Mouse (Mus musculus) ES-E14 (cell line): ENCODE measurements around the gene Gm49027. TPM values are rescaled to one million over a fixed set of nuclear protein-coding genes. Genes with fewer than 3 reads are reported as not detected.

Source experiments
- DNase-seq: peaks from one replicate; pipeline ENCODE4 v3.0.0-alpha.2; 2013; ENCODE audit warnings: low read depth, low spot score
- H3K27ac ChIP-seq: 2 replicates; pipeline ENCODE4 v1.5.1; 2012; ENCODE audit warnings: low read depth, mild to moderate bottlenecking, low read length, moderate library complexity, mixed read lengths; ENCODE audit not compliant: poor library complexity, insufficient read depth, severe bottlenecking
- H3K36me3 ChIP-seq: 2 replicates; pipeline ENCODE4 v1.6.1; 2012; ENCODE audit warnings: mild to moderate bottlenecking, low read length, moderate library complexity, mixed read lengths; ENCODE audit not compliant: control insufficient read depth, poor library complexity, insufficient read depth, severe bottlenecking
- H3K4me1 ChIP-seq, 2 experiments: fragments of 150-350 bp in 1 of 2; sonication (generic) in 1 of 2; 2 replicates each; pipeline ENCODE4 v1.6.1; 2012; ENCODE audit warnings: low read length in 2 of 2, mild to moderate bottlenecking in 1 of 2, mixed read lengths in 1 of 2; ENCODE audit not compliant: control insufficient read depth in 2 of 2, insufficient read depth in 2 of 2, poor library complexity in 1 of 2
- H3K4me3 ChIP-seq, 2 experiments: fragments of 150-350 bp in 1 of 2; sonication (generic) in 1 of 2; 2 replicates each; pipeline ENCODE4 v1.5.1; 2012; ENCODE audit warnings: low read length in 2 of 2, low read depth in 1 of 2, mild to moderate bottlenecking in 1 of 2, mixed read lengths in 1 of 2; ENCODE audit not compliant: insufficient read depth in 1 of 2, poor library complexity in 1 of 2, severe bottlenecking in 1 of 2
- H3K9ac ChIP-seq: 2 replicates; pipeline ENCODE4 v1.6.1; 2012; ENCODE audit warnings: low read depth, mild to moderate bottlenecking, low read length, mixed read lengths; ENCODE audit not compliant: poor library complexity, insufficient read depth, severe bottlenecking
- H3K9me3 ChIP-seq: fragments of 150-350 bp; sonication (generic); 2 replicates; pipeline ENCODE4 v1.6.1; 2012; ENCODE audit warnings: low read depth, mild to moderate bottlenecking, low read length; ENCODE audit not compliant: control insufficient read depth, insufficient read depth
- CHD2 ChIP-seq: IDR thresholded peaks from 2 replicates; pipeline ENCODE4 v1.6.1; 2014; ENCODE audit warnings: mild to moderate bottlenecking, low read depth, low read length, inconsistent platforms
- HCFC1 ChIP-seq: IDR thresholded peaks from 2 replicates; pipeline ENCODE4 v1.6.1; 2012; ENCODE audit warnings: low read length, inconsistent platforms, borderline replicate concordance; ENCODE audit not compliant: insufficient read depth
- MAFK ChIP-seq: IDR thresholded peaks from 2 replicates; pipeline ENCODE4 v1.6.1; 2014; ENCODE audit warnings: mild to moderate bottlenecking, low read depth, low read length, inconsistent platforms; ENCODE audit not compliant: insufficient read depth
- ZC3H11A ChIP-seq: IDR thresholded peaks from 2 replicates; pipeline ENCODE4 v1.6.1; 2012; ENCODE audit warnings: low read depth, mild to moderate bottlenecking, inconsistent platforms, low read length, borderline replicate concordance
- ZNF384 ChIP-seq: IDR thresholded peaks from 2 replicates; pipeline ENCODE4 v1.6.1; 2012; ENCODE audit warnings: low read depth, low read length, inconsistent platforms
- in situ Hi-C, 2 experiments: fragments of 600-800 bp; cut with MboI; formaldehyde crosslinking; loops; one replicate each; pipeline ENCODE4 v1.15.1; 2025; ENCODE audit warnings: low sequenced_read_pairs in 2 of 2, inconsistent platforms in 1 of 2; ENCODE audit not compliant: unreplicated experiment in 2 of 2
- total RNA-seq: library from RNA; depleted of rRNA; stranded (reverse); fragments of 300-350 nt; gene quantifications from 2 replicates; pipeline ENCODE4 v1.2.3, GENCODE M21; 2012; rRNA removed

The Gm49027 gene
- total RNA-seq, 1 experiment: 0.94 TPM

DNA sequence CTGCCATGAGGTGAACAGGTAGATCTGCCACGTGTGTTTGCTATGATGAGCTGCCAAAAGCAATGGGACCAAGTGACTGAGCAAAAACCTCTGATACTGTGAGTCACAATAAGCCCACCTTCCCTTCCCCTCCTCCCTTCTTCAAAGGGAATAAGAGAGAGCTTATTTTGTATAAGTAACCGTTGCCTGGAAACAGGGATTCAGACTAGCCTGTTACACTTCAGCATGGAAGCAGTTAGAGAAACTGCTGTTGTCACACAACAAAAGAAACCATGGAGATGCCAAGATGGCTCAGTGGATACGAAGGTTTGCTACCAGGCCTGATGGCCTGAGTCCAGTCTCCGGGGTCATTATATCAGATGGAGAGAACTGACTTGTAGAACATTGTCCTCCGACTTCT lies 51.5 kb downstream of the Gm49027 start:
- in situ Hi-C loops: no loop called here
- no peak overlapping the region for H3K27ac ChIP-seq
- no peak overlapping the region for H3K9ac ChIP-seq
- no peaks in the 10 kb centered on the region for H3K4me1 ChIP-seq
- H3K36me3 ChIP-seq: no peaks in the 10 kb centered on the region
- H3K9me3 ChIP-seq: no peaks in the 10 kb centered on the region
- no peak for TF ChIP-seq ZC3H11A
- TF ChIP-seq HCFC1: no peak
- no peak for TF ChIP-seq CHD2
- TF ChIP-seq MAFK: no peak
- TF ChIP-seq ZNF384: no peak
- DNase-seq: no peak
- no peak overlapping the region for H3K4me3 ChIP-seq

GRCm38 (mm10) chr5:123470784-123471400 lies 54.4 kb downstream of the Gm49027 start:
- Histone ChIP-seq H3K27ac (no peak overlapping the region), H3K4me3 (no peak overlapping the region), H3K36me3 (no peaks in the 10 kb centered on the region), H3K4me1 (no peaks in the 10 kb centered on the region), H3K9me3 (no peaks in the 10 kb centered on the region), H3K9ac (no peak overlapping the region)
- TF ChIP-seq ZNF384: no peak
- TF ChIP-seq HCFC1: no peak
- no peak for TF ChIP-seq ZC3H11A
- TF ChIP-seq CHD2: no peak
- no peak for TF ChIP-seq MAFK
- DNase-seq: no peak
- in situ Hi-C loops: no loop called here

DNA sequence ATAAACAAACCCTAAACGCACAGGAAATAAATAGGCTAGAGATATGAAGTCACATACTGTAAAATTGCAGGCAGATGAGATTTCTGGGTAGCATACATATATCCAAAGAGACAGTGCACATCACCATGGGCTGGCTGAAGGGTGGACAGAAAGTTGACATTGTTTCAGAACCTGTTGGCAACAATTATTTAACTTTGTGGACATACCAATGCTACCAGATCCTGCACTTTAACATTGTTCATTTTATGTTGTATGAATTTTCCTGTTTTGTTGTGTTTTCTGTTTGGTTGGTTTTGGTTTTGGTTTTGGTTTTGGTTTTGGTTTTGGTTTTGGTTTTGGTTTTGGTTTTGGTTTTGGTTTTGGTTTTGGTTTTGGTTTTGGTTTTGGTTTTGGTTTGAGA lies 60.6 kb downstream of the Gm49027 start:
- no peak for TF ChIP-seq HCFC1
- TF ChIP-seq ZNF384: no peak
- no peak for TF ChIP-seq ZC3H11A
- no peak for TF ChIP-seq CHD2
- TF ChIP-seq MAFK: no peak
- in situ Hi-C loops: no loop called here
- H3K4me3 ChIP-seq: no peak overlapping the region

More for the DNA sequence above, 60.6 kb downstream of the Gm49027 start:
- H3K27ac ChIP-seq: no peak overlapping the region
- no peak for DNase-seq
- no peaks in the 10 kb centered on the region for H3K4me1 ChIP-seq
- H3K9ac ChIP-seq: no peak overlapping the region
- no peaks in the 10 kb centered on the region for H3K9me3 ChIP-seq
- H3K36me3 ChIP-seq: no peaks in the 10 kb centered on the region

Other genes with a start within 250 kb of the Gm49027 start
- 8.0 and 13.7 TPM in 2 replicates for gene Bcl7a, start 181.7 kb downstream of the Gm49027 start, total RNA-seq
- gene Mlxip, start 130.7 kb downstream of the Gm49027 start, total RNA-seq: 8.0 and 8.2 TPM in 2 replicates
- gene Lrrc43, start 36.2 kb downstream of the Gm49027 start, total RNA-seq: 0.16 TPM in 1 of 2 replicates, not detected in the other
- not detected in 2 replicates for gene Il31, start 36.0 kb downstream of the Gm49027 start, total RNA-seq
- 1.2 TPM in 2 replicates for gene B3gnt4, start 15.0 kb downstream of the Gm49027 start, total RNA-seq
- gene Diablo, start 1.3 kb downstream of the Gm49027 start, total RNA-seq: 54.1 and 57.9 TPM in 2 replicates
- gene Vps33a, start 47.5 kb upstream of the Gm49027 start, total RNA-seq: 23.0 and 24.3 TPM in 2 replicates
- 10.3 and 11.8 TPM in 2 replicates for gene Clip1, start 159.1 kb upstream of the Gm49027 start, total RNA-seq
- gene Zcchc8, start 195.6 kb upstream of the Gm49027 start, total RNA-seq: 33.0 and 35.2 TPM in 2 replicates
- gene Rsrc2, start 223.9 kb upstream of the Gm49027 start, total RNA-seq: 93.2 and 106 TPM in 2 replicates
- gene Kntc1, start 224.2 kb upstream of the Gm49027 start, total RNA-seq: 71.3 and 75.8 TPM in 2 replicates